Mouse (Mus musculus) kidney, postnatal 0 days (tissue): ENCODE measurements around the gene Gm36864. TPM values are rescaled to one million over a fixed set of nuclear protein-coding genes. Genes with fewer than 3 reads are reported as not detected.
"Not testable (repeated sequence)": the region's sequence is repeated elsewhere in the genome, so short reads cannot be mapped to it uniquely, and the experiment has no call there.

Experiments used
- ATAC-seq: fragments of 200-750 bp; cut with Nextera tagmentation; replicated peaks from 2 replicates; pipeline ENCODE4 v1.8.0; 2017; ENCODE audit warnings: low read depth, moderate number of reproducible peaks, moderate TSS enrichment, moderate library complexity; ENCODE audit not compliant: low FRiP score
- DNase-seq: peaks from one replicate; pipeline ENCODE4 v3.0.0-alpha.2; 2016; ENCODE audit warnings: low spot score
- H3K27ac ChIP-seq: fragments of 300-500 bp; sonication (generic); 2 replicates; pipeline ENCODE4 v1.5.1; 2014; ENCODE audit warnings: mild to moderate bottlenecking
- H3K27me3 ChIP-seq: fragments of 300-500 bp; sonication (generic); 2 replicates; pipeline ENCODE4 v1.6.1; 2014; ENCODE audit warnings: low read length, mixed read lengths; ENCODE audit not compliant: insufficient read depth
- H3K36me3 ChIP-seq: fragments of 300-500 bp; sonication (generic); 2 replicates; pipeline ENCODE4 v1.6.1; 2014; ENCODE audit warnings: low read length, mixed read lengths; ENCODE audit not compliant: insufficient read depth
- H3K4me1 ChIP-seq: fragments of 300-500 bp; sonication (generic); replicated peaks from 2 replicates; pipeline ENCODE4 v1.6.1; 2014; ENCODE audit warnings: antibody characterized with exemption, low read length, mixed read lengths; ENCODE audit not compliant: insufficient read depth
- H3K4me2 ChIP-seq: fragments of 300-500 bp; sonication (generic); 2 replicates; pipeline ENCODE4 v1.6.1; 2014; ENCODE audit warnings: mild to moderate bottlenecking, low read length, moderate library complexity, mixed read lengths
- H3K4me3 ChIP-seq: fragments of 300-500 bp; sonication (generic); replicated peaks from 2 replicates; pipeline ENCODE4 v1.5.1; 2014; ENCODE audit warnings: low read depth, low read length
- H3K9ac ChIP-seq: fragments of 300-500 bp; sonication (generic); 2 replicates; pipeline ENCODE4 v1.6.1; 2014; ENCODE audit warnings: low read depth, low read length
- H3K9me3 ChIP-seq: fragments of 300-500 bp; sonication (generic); replicated peaks from 2 replicates; pipeline ENCODE4 v1.6.1; 2016; ENCODE audit warnings: low read length, inconsistent platforms, mixed read lengths
- CTCF ChIP-seq: IDR thresholded peaks from 2 replicates; pipeline ENCODE4 v1.5.1; 2016; ENCODE audit warnings: antibody characterized with exemption, low read depth, mild to moderate bottlenecking, moderate library complexity
- WGBS: fragments of 180-500 bp; shearing (Covaris S2); extraction: QIAGEN DNeasy Blood & Tissue Kit; methylation state at CpG from one replicate; pipeline ENCODE4 v1.1.7; 2014; 5-methylcytosine and 5-hydroxymethylcytosine counted together
- polyA plus RNA-seq: library from polyadenylated mRNA; unstranded; fragments of >200 nt; fragmentation: Nextera tagmentation; extraction: Ambion mirVana; gene quantifications from 2 replicates; pipeline ENCODE4 v1.2.1, GENCODE M21; 2015

The Gm36864 gene
- polyA plus RNA-seq, 1 experiment from 2014 or later, result not detected

- ATAC-seq, result no peak
These were observed 8.1 kb downstream of the Gm36864 start for GRCm38 (mm10) chr7:44244080-44244479.

GRCm38 (mm10) chr7:44246055-44246983 is 10.3 kb downstream of the Gm36864 start, which contains the start of the genes 1700028J19Rik and 2410002F23Rik:
Gene 1700028J19Rik (minus strand): TSS chr7:44246695.
Gene 2410002F23Rik (plus strand): TSS chr7:44246722.
- Histone ChIP-seq H3K4me2 (peak within 1 kb of the TSS; percentile 56), H3K36me3 (peaks cover 17% of the 10 kb centered on the region), H3K4me3 (peak within 1 kb of the TSS; percentile 90), H3K4me1 (peaks cover 12% of the 10 kb centered on the region), H3K9me3 (no peaks in the 10 kb centered on the region), H3K27me3 (no peaks in the 10 kb centered on the region), H3K9ac (peak within 1 kb of the TSS; percentile 97), H3K27ac (peak within 1 kb of the TSS; percentile 97)
- peak; percentile 88 for ATAC-seq
- WGBS, result 1% methylated on average over 62 of the region's 62 CpGs
- peak; percentile 96 for DNase-seq
- TF ChIP-seq CTCF, result no peak

More at GRCm38 (mm10) chr7:44244080-44244479, 8.1 kb downstream of the Gm36864 start:
- WGBS, result 45% methylated on average over 1 of the region's 1 CpGs
- no peak for DNase-seq
- Histone ChIP-seq H3K27me3 (no peaks in the 10 kb centered on the region), H3K4me2 (no peak overlapping the region), H3K4me3 (no peak overlapping the region), H3K36me3 (peaks cover 4% of the 10 kb centered on the region), H3K9ac (no peak overlapping the region), H3K9me3 (no peaks in the 10 kb centered on the region), H3K27ac (no peak overlapping the region), H3K4me1 (peaks cover 12% of the 10 kb centered on the region)
- TF ChIP-seq CTCF, result no peak

GRCm38 (mm10) chr7:44246984-44247470 is 11.1 kb downstream of the Gm36864 start:
- ATAC-seq (peak; percentile 27; the same call in 1 of the 2 replicates), DNase-seq (peak; percentile 69)
- Histone ChIP-seq H3K9ac (peak overlapping the region; percentile 97), H3K4me2 (peak overlapping the region; percentile 56), H3K27ac (peak overlapping the region; percentile 97), H3K36me3 (peaks cover 17% of the 10 kb centered on the region), H3K27me3 (no peaks in the 10 kb centered on the region), H3K4me3 (peak overlapping the region; percentile 90), H3K4me1 (peaks cover 12% of the 10 kb centered on the region), H3K9me3 (no peaks in the 10 kb centered on the region)
- no peak for TF ChIP-seq CTCF
- 0% methylated on average over 23 of the region's 23 CpGs for WGBS

- Histone ChIP-seq H3K27ac (no peak overlapping the region), H3K4me2 (peak overlapping the region; percentile 56), H3K9me3 (no peaks in the 10 kb centered on the region), H3K4me3 (peak overlapping the region; percentile 90), H3K27me3 (no peaks in the 10 kb centered on the region), H3K4me1 (peaks cover 12% of the 10 kb centered on the region), H3K9ac (peak overlapping the region; percentile 97; the same call in 1 of the 2 replicates), H3K36me3 (peaks cover 26% of the 10 kb centered on the region)
- no peak for TF ChIP-seq CTCF
- WGBS, result 87% methylated on average over 2 of the region's 2 CpGs
- ATAC-seq (no peak), DNase-seq (no peak)
These were observed 12.0 kb downstream of the Gm36864 start for GRCm38 (mm10) chr7:44247971-44248370.

GRCm38 (mm10) chr7:44249248-44249647 is 13.3 kb downstream of the Gm36864 start:
- 90% methylated on average over 4 of the region's 4 CpGs for WGBS
- Histone ChIP-seq H3K9me3 (no peaks in the 10 kb centered on the region), H3K9ac (no peak overlapping the region), H3K4me1 (peaks cover 12% of the 10 kb centered on the region), H3K27me3 (no peaks in the 10 kb centered on the region), H3K4me3 (no peak overlapping the region), H3K36me3 (peaks cover 29% of the 10 kb centered on the region), H3K4me2 (no peak overlapping the region), H3K27ac (no peak overlapping the region)
- DNase-seq (no peak), ATAC-seq (no peak)
- no peak for TF ChIP-seq CTCF

- not testable (repeated sequence) for H3K4me3 ChIP-seq, ATAC-seq, H3K9me3 ChIP-seq, H3K9ac ChIP-seq, H3K4me1 ChIP-seq, H3K27me3 ChIP-seq, H3K4me2 ChIP-seq, DNase-seq, H3K27ac ChIP-seq
- WGBS, result 91% methylated on average over 17 of the region's 17 CpGs
- peaks cover 29% of the 10 kb centered on the region for H3K36me3 ChIP-seq
These were observed 14.8 kb downstream of the Gm36864 start for GRCm38 (mm10) chr7:44250732-44251275.
